Mouse (Mus musculus): ENCODE measurements around the gene Hist1h2bk.

The Hist1h2bk gene

GRCm38 (mm10) chr13:22035267-22036148, at the start of gene Hist1h2bk, which contains the start of gene Hist1h2ah:
Gene Hist1h2bk (plus strand): TSS chr13:22035870.
Gene Hist1h2ah (minus strand): TSS chr13:22035568.
- DNase-seq: peak; percentile 79 to 80

DNA sequence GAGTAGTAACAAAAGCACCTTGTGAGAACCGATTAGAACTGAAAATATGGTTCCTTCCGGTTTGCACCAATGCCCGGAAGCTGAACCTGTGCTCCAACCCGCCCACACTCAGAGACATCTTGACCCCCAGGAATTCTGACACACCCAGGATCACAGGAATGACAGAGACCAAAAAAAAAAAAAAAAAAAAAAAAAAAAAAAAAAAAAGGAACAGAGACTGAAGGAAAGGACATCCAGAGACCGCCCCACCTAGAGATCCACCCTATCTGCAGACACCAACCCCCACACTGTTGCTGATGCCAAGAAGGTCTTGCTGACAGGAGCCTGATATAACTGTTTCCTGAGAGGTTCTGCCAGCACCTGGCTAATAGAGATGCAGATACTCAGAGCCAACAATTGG, 43.1 kb upstream of the Hist1h2bk start:
- DNase-seq: no peak

- DNase-seq: no peak
These were observed 41.5 kb upstream of the Hist1h2bk start for GRCm38 (mm10) chr13:21993957-21994738.

- no peak for DNase-seq
These were observed 40.8 kb upstream of the Hist1h2bk start for GRCm38 (mm10) chr13:21994896-21995295.

GRCm38 (mm10) chr13:21995331-21995914, 40.2 kb upstream of the Hist1h2bk start:
- DNase-seq: no peak

- DNase-seq: no peak
These were observed 39.4 kb upstream of the Hist1h2bk start for GRCm38 (mm10) chr13:21996101-21996839.

DNA sequence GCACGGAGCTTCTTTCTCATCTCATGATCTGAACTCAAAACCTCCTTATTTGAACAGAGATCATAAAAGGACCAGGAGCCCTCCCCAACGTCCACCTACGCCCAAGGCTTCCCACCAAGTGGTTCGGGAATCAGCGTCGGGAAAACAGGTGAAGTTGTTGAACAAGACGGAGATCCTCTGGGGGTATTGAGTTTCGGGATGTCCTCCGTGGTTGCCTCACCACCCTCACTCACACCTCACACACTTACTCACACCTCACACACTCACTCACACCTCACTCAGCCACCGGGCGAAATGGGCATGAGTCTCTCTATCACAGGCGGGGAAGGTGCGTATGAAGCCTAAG, 38.9 kb upstream of the Hist1h2bk start:
- no peak for DNase-seq

GRCm38 (mm10) chr13:21997201-21997820, 38.4 kb upstream of the Hist1h2bk start:
- no peak for DNase-seq

DNA sequence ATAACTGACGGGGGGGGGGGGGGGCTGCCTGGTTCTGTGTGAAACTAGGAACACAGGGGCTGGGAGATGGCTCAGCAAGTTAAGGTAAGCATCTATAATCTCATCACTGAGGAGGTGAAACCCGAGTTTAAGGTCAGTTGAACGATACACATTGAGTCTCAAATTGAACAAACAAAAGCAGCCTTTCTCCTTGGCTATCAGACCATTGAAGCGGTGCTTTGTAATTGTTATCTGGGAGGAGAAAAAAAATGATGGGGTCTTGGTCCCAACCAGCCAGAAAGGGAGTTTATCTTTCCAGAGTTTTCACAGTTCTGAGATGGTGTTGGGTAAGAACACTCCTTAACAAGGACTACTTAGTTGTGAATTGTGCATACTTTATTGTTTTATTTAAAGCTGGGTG, 37.8 kb upstream of the Hist1h2bk start:
- no peak for DNase-seq

GRCm38 (mm10) chr13:21998412-21998811, 37.3 kb upstream of the Hist1h2bk start:
- DNase-seq: no peak

DNA sequence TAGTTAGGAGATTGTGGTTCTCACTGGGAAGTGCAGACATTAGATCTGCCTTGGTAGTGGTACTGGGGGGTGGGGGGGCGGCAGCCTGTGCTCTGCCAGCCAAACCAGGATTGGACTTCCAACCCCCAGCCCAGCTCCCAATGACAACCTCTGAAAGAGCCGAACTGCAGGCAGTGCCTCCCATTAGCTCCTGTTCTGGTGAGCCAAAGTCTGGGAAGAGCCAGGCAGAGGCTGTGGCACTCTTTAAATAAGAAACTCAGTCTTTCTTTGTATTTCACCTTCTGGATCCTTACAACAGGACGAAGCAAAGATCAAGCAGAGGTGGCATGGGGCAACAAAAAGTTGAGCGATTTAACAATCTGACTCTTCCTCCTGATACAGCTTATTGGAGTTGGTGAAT, 36.5 kb upstream of the Hist1h2bk start:
- DNase-seq: no peak

- no peak for DNase-seq
These were observed 34.3 kb upstream of the Hist1h2bk start for GRCm38 (mm10) chr13:22001346-22001745.

GRCm38 (mm10) chr13:22001823-22002222, 33.8 kb upstream of the Hist1h2bk start:
- no peak for DNase-seq

DNA sequence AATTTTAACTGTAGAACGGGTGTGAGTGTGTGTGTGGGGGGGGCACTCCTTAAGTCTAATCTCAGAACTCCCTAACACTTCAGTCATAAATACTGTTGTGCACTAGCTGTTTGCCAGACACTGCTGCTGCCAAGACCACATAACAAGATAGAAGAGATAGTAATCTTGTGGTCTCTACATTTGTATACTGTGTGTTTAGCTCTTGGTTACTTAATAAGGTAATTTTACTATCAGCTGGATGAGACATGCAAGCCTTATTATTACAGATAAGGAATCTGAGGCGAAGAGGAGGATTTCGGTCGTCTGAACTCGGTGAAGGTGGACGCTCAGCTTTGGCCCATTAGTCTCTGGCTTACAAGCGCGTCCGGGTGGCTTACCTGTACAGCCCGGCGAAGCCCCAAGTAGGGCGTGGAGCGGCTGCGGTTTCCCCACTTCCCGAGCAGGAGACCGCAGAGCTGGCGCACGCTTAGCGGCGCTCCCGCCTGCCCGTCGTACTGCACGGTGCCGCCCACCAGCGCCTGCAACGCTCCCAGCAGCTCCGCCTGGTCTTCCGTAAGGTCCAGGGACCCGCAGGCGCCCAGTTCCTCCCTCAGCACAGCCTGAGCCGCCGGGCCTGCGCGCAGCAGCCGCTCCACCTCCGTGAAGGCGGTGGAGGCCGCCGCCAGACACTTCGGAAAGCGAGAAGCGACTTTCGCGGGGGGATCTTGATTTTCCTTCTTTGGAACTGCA, 29.9 kb upstream of the Hist1h2bk start:
- peak; percentile 50 to 52 for DNase-seq

DNA sequence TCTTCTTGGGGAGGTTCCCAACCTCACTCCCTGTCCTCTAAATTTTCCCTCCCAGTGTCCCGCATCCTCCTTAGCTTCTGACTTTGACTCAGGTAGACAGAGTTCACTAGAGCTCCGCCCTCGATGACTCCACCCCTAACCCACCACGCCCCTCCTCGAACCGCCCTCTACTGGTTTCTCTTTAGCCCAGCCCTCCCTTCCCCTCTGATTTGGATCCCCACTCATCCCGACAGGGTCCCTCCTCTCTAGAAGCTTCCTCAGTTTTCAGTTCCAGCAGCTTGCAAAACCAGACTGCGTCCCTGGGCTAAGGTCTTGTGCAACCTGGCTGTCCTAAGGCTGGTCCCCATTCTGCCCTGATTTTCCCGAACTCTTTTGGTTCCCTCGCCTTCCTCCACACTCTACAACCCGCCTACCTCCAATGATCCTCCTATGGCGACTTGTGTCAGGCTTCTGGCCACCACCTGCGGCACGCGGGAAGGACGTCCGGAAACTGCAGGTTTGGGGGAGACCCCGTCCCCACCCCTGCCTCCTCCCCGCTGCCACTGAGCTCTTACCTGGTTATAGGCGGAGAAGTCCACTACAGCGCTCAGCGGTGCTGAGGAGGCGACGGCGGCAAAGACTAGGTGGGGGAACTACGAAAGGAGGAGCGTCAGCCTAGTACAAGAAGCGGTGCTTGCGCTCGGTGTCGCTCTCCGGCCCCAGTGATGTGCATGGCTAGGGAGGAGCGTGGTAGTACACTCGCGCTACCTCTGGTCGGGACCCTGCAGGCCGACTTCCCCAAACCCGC, 29.1 kb upstream of the Hist1h2bk start:
- DNase-seq: peak; percentile 74 to 77

GRCm38 (mm10) chr13:22007121-22007510, 28.6 kb upstream of the Hist1h2bk start:
- no peak for DNase-seq

DNA sequence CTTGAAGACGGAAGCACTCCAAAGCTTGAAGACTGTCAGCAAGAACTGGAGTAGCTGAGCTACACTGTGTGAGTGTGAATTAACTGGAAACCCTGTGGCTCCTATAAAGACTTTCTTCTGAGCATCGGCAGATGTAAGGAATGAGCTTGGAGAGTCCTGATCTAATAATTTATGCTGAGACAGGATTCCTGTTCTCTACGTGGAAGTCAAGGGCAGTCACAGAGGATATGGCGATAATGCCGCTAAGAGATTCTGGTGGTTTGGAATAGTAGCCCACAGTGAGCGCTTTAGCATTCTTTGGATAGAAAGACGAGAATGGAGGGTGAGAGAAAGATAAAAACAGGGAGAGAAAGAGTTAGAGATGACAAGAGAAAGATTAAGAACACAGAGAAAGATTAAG, 27.8 kb upstream of the Hist1h2bk start:
- no peak for DNase-seq

GRCm38 (mm10) chr13:22008707-22009106, 27.0 kb upstream of the Hist1h2bk start:
- no peak for DNase-seq

GRCm38 (mm10) chr13:22009642-22010041, 26.0 kb upstream of the Hist1h2bk start, which contains the start of gene Prss16:
Gene Prss16 (minus strand): TSS chr13:22009742.
- no peak for DNase-seq

DNA sequence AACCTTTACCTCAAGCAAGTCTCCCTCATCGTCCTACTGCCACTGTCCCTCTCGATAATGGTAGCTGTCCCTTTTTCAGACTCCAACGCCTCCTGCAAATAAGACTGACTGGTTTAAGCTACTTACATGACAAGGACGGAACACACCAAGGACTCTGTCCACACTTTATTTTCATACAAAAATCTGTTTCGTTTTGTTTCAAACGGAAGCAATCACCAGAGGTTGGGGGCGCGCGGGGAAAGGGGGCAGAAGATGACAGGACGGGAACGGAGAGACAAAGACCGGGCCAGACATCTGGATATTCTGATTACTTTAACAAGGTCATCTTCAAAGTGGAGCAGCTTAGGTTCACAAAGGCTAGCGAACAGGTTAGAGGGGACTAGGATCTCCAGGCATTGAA, 22.0 kb upstream of the Hist1h2bk start:
- no peak for DNase-seq

GRCm38 (mm10) chr13:22014411-22014845, 21.2 kb upstream of the Hist1h2bk start:
- no peak for DNase-seq

Data from lung, adult 18-20 months (tissue).